Mouse (Mus musculus) adrenal gland, adult (tissue): ENCODE measurements at regions not wholly inside any gene's neighbourhood (a gene's known extent, or its start where the extent isn't known, plus 50 kb on each side); places are given as distances from the start of the nearest gene placed in this dataset.

Source experiments
- DNase-seq, 2 experiments: peaks; one replicate each; pipeline ENCODE4 v3.0.0; 2022 to 2023; ENCODE audit warnings: low spot score in 1 of 2; ENCODE audit not compliant: inconsistent age in 2 of 2

DNA sequence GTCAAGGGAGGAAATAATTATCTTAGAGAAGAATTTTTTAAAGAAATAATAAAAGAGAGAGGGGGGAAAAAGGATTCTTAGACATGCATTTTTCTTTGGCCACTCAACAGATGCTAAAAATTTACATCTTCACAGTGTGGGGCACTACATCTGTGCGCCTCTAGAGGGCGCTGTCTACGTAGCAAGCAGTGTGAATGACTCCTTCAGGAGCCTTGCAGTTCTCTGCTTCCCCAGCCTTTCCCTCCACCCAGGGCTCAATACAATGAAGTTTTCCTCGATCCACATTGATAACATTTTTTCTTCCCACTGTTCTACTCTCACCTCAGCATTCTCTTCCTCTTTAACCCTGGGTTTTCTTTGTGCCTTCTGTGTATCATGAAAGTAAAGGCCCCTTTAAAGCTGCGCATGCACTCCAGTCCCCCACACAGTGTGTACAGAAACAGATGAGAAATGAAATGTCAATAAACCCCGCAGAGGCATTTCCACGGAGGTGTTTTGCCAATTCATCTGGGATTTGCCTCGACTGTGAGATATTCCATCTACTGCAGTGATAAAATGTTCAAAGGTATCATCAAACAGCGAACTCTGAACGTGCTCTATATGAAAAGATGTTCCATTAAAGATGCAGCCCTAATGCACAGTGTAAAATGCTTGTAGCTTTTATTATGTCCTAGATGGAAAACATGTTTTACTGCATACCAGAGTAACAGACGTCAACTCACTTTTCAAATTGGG is 181.2 kb downstream of the Rdh14 start:
- no peak for DNase-seq

DNA sequence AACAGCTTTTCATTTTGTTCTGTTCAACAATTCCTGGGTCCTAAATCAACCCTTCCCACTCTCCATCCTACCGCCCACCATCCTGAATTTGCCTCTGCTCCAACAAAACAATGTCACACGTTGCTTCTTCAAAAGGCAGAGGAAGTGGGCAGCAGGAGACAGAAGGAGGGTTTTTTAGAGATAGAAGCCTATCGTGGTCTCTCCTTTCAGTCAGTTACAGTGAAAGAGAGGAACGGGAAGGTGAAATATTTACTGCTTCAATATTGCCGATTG is 181.7 kb downstream of the Rdh14 start:
- DNase-seq: no peak

GRCm38 (mm10) chr12:10573381-10573780 is 182.8 kb downstream of the Rdh14 start:
- no peak for DNase-seq

GRCm38 (mm10) chr12:10582840-10583614 is 192.5 kb downstream of the Rdh14 start:
- no peak for DNase-seq

DNA sequence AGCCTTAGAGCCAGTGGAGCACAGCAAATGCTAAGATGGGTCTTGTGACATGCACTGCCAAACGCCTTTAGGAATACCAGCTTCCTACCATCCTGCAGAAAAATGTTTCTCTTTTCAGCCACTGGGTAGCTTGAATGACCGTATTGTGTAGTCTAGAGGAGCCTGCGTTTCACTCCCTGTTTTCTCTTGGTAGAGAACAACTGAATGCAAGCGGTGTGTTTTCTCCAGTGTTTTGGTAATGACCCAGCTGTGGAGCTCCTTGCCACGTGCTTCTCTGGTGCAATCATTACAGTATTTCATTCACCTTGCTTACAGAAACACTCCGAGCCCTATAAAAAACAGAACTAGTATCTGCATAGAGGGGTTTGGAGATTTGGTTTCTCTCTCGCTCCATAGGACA is 193.5 kb downstream of the Rdh14 start:
- DNase-seq: no peak

DNA sequence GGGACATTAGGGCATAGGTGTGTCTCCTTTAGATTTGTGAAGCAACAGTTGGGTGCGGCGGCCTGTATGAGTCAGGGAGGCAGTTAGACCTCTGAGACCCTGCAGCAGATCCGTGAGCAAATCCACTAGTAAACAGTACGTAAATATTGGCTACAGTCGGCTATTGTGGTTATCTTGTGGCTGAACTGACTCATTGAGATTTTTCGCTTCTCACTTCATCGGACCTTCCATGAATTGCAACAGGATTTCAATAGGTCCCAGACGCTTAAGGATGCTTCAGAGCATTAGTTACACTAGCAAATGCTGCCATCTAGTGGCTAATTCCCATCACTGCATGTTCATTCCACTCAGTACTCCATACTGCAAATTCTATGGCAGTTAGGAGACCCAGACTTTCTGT is 199.0 kb downstream of the Rdh14 start:
- peak; percentile 37 to 86 for DNase-seq

DNA sequence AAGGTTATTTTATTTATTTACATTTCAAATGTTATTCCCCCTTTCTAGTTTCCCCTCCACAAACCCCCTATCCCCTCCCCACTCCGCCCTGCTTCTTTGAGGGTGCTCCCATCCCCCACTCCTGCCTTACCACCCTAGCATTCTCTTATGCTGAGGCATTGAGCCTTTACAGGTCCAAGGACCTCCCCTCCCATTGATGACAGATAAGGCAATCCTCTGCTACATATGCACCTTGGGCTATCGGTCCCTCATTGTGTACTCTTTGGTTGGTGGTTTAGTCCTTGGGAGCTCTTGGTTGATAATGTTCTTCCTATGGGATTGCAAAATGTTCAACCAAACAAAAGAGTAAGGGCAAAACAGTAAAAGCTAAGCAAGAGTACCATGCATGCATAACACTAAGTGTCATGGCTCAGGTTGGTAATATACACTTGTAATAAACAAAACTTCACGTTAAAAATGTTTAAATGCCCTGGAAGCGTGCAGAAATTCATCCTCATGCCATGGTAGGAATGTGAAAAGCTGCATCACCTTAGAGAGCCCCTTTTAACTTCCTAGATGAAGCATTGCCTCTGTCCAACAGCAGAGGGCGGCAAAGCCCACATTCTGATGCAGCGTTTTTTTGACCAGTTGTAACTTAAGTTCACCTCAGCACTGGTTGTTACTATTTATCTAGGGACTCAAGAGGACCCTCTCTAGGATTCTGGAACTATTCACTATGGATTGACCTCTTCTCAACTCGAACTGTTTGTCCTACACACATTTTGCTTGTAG is 207.6 kb downstream of the Rdh14 start:
- DNase-seq: peak; percentile 20 to 79

- no peak for DNase-seq
Observed at GRCm38 (mm10) chr12:10600111-10600510, 209.5 kb downstream of the Rdh14 start.

GRCm38 (mm10) chr12:10618319-10618718 is 227.7 kb downstream of the Rdh14 start:
- no peak for DNase-seq

- DNase-seq: no peak
Observed at GRCm38 (mm10) chr12:10620541-10620940, 230.0 kb downstream of the Rdh14 start.

DNA sequence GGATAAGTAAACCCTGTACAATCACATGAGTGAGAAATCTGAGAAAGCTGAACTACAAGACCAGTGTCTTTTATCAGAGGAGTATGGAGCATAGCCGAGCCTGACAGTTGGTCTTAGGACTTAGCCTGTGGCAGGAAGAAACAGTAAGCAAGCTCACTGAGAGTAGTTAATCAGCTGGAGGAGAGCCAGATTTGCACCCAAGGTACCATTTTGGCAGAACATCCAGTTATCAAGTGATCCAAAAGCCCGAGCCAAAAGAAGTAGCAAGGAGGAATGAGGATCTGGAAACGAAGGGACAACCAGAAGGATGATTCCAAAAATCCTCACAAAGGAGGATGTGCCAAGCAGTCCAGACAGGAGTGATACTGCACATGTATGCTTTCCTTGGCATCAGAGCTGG is 248.0 kb downstream of the Rdh14 start:
- no peak for DNase-seq

- DNase-seq: no peak
Observed at GRCm38 (mm10) chr12:10654466-10655184, 264.1 kb downstream of the Rdh14 start.

DNA sequence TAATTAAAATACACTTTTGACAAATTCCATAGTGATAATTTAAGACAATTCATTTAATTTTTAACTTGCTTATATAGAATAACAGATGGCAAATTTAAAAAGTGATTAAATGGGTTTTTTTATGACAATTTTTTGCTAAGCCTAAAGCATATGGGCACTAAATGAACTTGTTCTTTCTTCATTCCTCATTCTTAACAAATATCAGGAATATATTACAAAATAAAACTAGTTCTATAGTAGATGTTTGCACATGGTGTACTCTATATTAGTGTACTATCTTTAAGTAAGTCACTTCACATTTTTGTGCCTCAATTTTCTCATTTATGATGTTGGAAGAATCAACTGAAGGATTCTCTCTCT is 264.6 kb downstream of the Rdh14 start:
- no peak for DNase-seq

DNA sequence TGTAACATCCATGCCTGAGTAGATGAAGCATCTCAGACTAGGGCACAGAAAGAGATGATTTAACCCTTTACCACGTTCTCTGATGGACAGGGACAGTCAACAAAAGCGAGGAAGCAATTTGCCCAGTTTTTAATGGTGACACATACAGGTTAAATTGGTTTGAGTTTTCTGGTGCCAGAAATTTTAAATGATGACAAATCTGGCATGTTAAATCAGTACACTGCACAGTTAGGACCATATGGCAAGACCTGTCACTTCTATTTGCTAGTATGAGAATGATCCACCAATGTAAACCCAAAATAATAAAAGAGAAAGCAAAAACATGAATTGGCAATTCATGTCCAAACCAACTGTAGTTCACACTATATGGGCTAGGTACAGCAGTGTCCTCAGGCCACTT is 268.3 kb downstream of the Rdh14 start:
- DNase-seq: no peak

- DNase-seq: no peak
Observed at GRCm38 (mm10) chr12:10686747-10687146, 296.2 kb downstream of the Rdh14 start.
